Comparison of ENCODE assay signal across 8 mouse cellular contexts in genomic region chr12:8495881-8496678, GRCm38 (mm10). TPM values are rescaled to one million over a fixed set of nuclear protein-coding genes. Genes with fewer than 3 reads are reported as not detected.
DNase-seq lines count a peak whose midpoint lies in the region; ATAC-seq and TF ChIP-seq lines count a peak whose summit lies in the region.

No protein-coding gene starts in this region.

- peak overlapping the region; percentile 83 for H3K4me2 ChIP-seq in forebrain, embryonic 15.5 days (replicated peaks)
- H3K4me2 ChIP-seq in hindbrain, embryonic 11.5 days (replicated peaks; ENCODE audit: low read depth, low read length), result peak overlapping the region; percentile 19; the same call in 1 of the 2 replicates

- no peaks in the 10 kb centered on the region for H3K36me3 ChIP-seq in forebrain, embryonic 15.5 days
- H3K36me3 ChIP-seq in hindbrain, embryonic 11.5 days (ENCODE audit: control insufficient read depth, insufficient read depth, low read length), result no peaks in the 10 kb centered on the region
- H3K36me3 ChIP-seq in small intestine, adult 2 months (ENCODE audit: control insufficient read depth, insufficient read depth, low read length), result peaks cover 3% of the 10 kb centered on the region

- H3K9ac ChIP-seq in forebrain, embryonic 15.5 days (replicated peaks), result no peak overlapping the region
- H3K9ac ChIP-seq in hindbrain, embryonic 11.5 days (ENCODE audit: low read depth, low read length), result no peak overlapping the region

- WGBS in forebrain, embryonic 15.5 days, result 31% methylated on average over 15 of the region's 15 CpGs
- whole genome bisulfite sequencing in hindbrain, embryonic 11.5 days, result 32% methylated on average over 15 of the region's 15 CpGs
- 9% methylated on average over 15 of the region's 15 CpGs for WGBS in small intestine, adult 2 months

- TF ChIP-seq CTCF in small intestine, adult 2 months (IDR thresholded peaks at IDR 0.05; ENCODE audit: extremely low read depth, insufficient read length, insufficient replicate concordance, low read depth, low read length), result no peak

- H3K27me3 ChIP-seq in forebrain, embryonic 15.5 days, result no peaks in the 10 kb centered on the region
- no peaks in the 10 kb centered on the region for H3K27me3 ChIP-seq in hindbrain, embryonic 11.5 days (ENCODE audit: control insufficient read depth, insufficient read depth, low read length)
- H3K27me3 ChIP-seq in small intestine, adult 2 months (ENCODE audit: control insufficient read depth, insufficient read depth, low read length), result no peaks in the 10 kb centered on the region

- ATAC-seq in CD4-positive, CD25-positive, alpha-beta regulatory T cell, adult 4 months, result no peak
- ATAC-seq in forebrain, embryonic 15.5 days (replicated peaks), result no peak
- ATAC-seq in hindbrain, embryonic 11.5 days (ENCODE audit: low FRiP score), result no peak

- peaks cover 36% of the 10 kb centered on the region for H3K4me1 ChIP-seq in forebrain, embryonic 15.5 days
- H3K4me1 ChIP-seq in hindbrain, embryonic 11.5 days (replicated peaks; ENCODE audit: control insufficient read depth, insufficient read depth, low read length), result peaks cover 6% of the 10 kb centered on the region
- H3K4me1 ChIP-seq in small intestine, adult 2 months (ENCODE audit: control insufficient read depth, insufficient read depth, insufficient read length, low read length), result peaks cover 6% of the 10 kb centered on the region

- TF ChIP-seq POLR2A in small intestine, adult 2 months (IDR thresholded peaks at IDR 0.05; ENCODE audit: low read depth, low read length), result no peak

- H3K9me3 ChIP-seq in forebrain, embryonic 15.5 days, result no peaks in the 10 kb centered on the region
- no peaks in the 10 kb centered on the region for H3K9me3 ChIP-seq in hindbrain, embryonic 11.5 days (ENCODE audit: control insufficient read depth, low read length)

- peak overlapping the region; percentile 89 for H3K4me3 ChIP-seq in forebrain, embryonic 15.5 days
- H3K4me3 ChIP-seq in hindbrain, embryonic 11.5 days (ENCODE audit: low read depth, low read length), result no peak overlapping the region
- H3K4me3 ChIP-seq in small intestine, adult 2 months (ENCODE audit: low read depth, low read length), result 0 out of 2 replicates have a peak overlapping the region, but pooled peaks have one; percentile 12

- peak overlapping the region; percentile 46 for H3K27ac ChIP-seq in forebrain, embryonic 15.5 days (replicated peaks)
- no peak overlapping the region for H3K27ac ChIP-seq in hindbrain, embryonic 11.5 days (ENCODE audit: low read depth, low read length)
- peak overlapping the region; percentile 61 for H3K27ac ChIP-seq in small intestine, adult 2 months (ENCODE audit: insufficient read depth, low read depth, low read length)

- peak; percentile 58 for DNase-seq in CD4-positive, CD25-positive, alpha-beta regulatory T cell, adult 2 months (ENCODE audit: low read depth, low spot score)
- peak; percentile 49 for DNase-seq in adrenal gland, postnatal 25 days
- DNase-seq in hindbrain, embryonic 11.5 days (ENCODE audit: low spot score), result peak; percentile 20
- peak; percentile 64 to 66 for DNase-seq in layer of hippocampus, postnatal 10 days (ENCODE audit: low spot score in 2 of 2)
- DNase-seq in lung, postnatal 14 days, result peak; percentile 70

RNA-seq across cellular contexts. Expression of gene Rhob, which starts 3.7 kb away (rescaled TPM):
- polyA plus RNA-seq in CD4-positive, CD25-positive, alpha-beta regulatory T cell, adult 4 months (2017; shearing (Covaris generic)), result 1 to 10 TPM in 1 of 2 experiments, under 1 TPM in 1; 0.76 to 1.0 TPM
- total RNA-seq in adrenal gland, postnatal 25 days (2021), result 182 and 212 TPM in 2 replicates
- polyA plus RNA-seq in forebrain, embryonic 15.5 days (2015; fragmentation: Nextera tagmentation; extraction: Ambion mirVana), result 73.8 and 77.6 TPM in 2 replicates
- polyA plus RNA-seq in hindbrain, embryonic 11.5 days (2014; fragmentation: Nextera tagmentation; extraction: Ambion mirVana), result 64.4 and 65.9 TPM in 2 replicates
- 100 to 1,000 TPM; 303 to 334 TPM for total RNA-seq in layer of hippocampus, postnatal 10 days (2021)
- 101 and 242 TPM in 2 replicates for polyA plus RNA-seq in small intestine, adult 2 months (2012; rRNA removed)

Comparison
In these comparisons a context has a peak if more than half of its experiments do, and no peak if none do; other contexts are left out.
1. DNase-seq: peak in every context shown above with its lines; median percentile 70 in lung, postnatal 14 days; 65 in layer of hippocampus, postnatal 10 days; 58 in CD4-positive, CD25-positive, alpha-beta regulatory T cell, adult 2 months; 49 in adrenal gland, postnatal 25 days; 20 in hindbrain, embryonic 11.5 days.
2. RNA of gene Rhob, which starts 3.7 kb away (polyA plus RNA-seq): 101 to 242 TPM in small intestine, adult 2 months, 73.8 to 77.6 TPM in forebrain, embryonic 15.5 days and 64.4 to 65.9 TPM in hindbrain, embryonic 11.5 days; 0.76 to 1.0 TPM in CD4-positive, CD25-positive, alpha-beta regulatory T cell, adult 4 months; every median in the first group is over 10 times any median in the second.